Mouse (Mus musculus) ZHBTc4 (cell line): Measurements from ENCODE around the gene Insm2.

Experiments
- DNase-seq: peaks from one replicate; pipeline ENCODE4 v3.0.0-alpha.2; 2011; ENCODE audit warnings: low read depth, low spot score

Insm2 gene

GRCm38 (mm10) chr12:55604411-55604810 lies 5.2 kb downstream of the Insm2 start:
- DNase-seq, result no peak

DNA sequence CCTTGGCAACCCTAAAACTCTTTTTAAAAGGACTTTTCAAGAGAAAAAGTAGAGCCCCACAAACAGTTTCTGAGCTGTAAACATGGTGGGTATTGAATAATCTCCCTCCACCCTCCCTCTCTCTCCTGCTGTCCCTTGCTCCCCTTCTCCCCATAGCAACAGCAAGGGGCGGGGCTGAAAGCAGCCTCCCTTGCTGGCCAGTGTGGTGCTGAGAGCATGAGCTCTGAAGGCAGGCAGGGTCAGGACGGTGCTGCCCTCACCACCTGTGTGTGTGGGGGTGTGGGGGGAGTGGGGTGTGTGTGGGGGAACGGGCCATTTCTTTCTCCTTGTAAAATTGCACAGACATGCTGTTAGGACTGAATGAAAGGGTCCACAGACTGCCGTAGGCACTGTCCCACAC lies 8.7 kb downstream of the Insm2 start:
- DNase-seq, result no peak

DNA sequence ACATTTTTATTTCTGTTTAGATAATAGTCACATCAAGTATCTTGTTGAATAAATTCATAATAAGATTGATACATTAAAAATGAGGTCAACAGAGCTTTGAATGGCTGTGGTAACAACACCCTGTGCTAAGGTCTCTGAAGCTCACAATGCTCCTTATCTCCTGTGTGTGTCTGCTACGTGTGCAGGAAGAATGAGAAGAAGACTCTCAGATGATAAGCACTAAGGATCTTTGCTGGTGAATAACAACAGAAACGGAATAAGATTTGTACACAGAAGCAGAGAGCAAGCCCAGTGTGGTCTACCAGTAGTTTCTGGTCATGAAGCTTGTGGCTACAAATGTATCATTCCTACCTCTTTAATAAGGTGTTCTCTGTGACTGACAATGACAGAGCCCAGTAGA lies 11.6 kb downstream of the Insm2 start:
- no peak for DNase-seq

GRCm38 (mm10) chr12:55620321-55620720 lies 21.1 kb downstream of the Insm2 start:
- DNase-seq, result no peak

- DNase-seq, result no peak
Measured at GRCm38 (mm10) chr12:55622615-55623245, 23.5 kb downstream of the Insm2 start.

GRCm38 (mm10) chr12:55623254-55623653 lies 24.0 kb downstream of the Insm2 start:
- DNase-seq, result no peak

DNA sequence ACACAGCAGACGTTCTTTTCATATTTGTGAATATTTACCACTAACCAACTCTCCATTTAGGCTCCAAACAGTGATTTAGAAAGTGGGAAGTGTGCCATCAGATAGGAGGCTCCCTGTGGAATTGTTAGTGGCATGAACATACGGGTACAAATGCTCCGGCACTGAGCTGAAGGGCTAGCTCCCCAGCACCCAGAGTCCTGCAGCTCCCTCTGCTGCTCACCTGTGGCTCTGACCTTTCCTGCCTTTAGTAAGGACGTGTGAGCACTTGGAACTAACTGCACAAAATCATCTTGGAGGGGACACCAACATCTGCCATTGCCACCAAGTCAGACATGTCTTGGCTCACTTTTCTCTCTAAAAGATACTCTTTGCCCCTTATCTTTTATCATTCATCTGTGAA lies 27.5 kb downstream of the Insm2 start:
- peak; percentile 72 for DNase-seq

DNA sequence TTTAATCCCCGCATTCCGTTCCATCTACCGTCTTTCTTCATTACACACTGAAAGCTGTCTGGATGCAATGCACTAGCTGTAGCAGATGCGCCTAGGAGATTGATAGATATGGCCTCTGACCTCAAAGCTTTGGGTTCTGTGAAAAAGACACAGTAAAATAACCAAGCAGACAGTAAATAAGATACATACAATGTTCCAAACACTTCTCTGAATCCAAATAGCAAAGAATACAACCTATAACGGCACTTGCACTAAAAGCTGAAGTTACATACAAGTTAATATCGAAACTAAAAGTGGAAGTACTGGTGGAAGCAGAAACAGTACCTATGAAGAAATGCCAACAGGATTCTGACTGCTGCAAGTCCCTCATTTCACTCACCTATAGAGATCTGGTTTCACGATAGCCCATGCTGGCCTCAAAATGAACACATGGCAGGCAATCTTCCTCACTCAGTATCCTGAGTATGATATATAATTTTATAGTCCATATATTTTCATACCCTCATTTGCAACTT lies 48.8 kb downstream of the Insm2 start:
- no peak for DNase-seq
